Mouse (Mus musculus) liver, postnatal 0 days (tissue): Measurements from ENCODE around the gene 4932429P05Rik. TPM values are rescaled to one million over a fixed set of nuclear protein-coding genes. Genes with fewer than 3 reads are reported as not detected.

Experiments used
- ATAC-seq: fragments of 200-750 bp; cut with Nextera tagmentation; 2 replicates; pipeline ENCODE4 v1.8.0; 2017; ENCODE audit warnings: mild to moderate bottlenecking, moderate library complexity
- DNase-seq: peaks from one replicate; pipeline ENCODE4 v3.0.0-alpha.2; 2016
- H3K27ac ChIP-seq: fragments of 300-500 bp; sonication (generic); 2 replicates; pipeline ENCODE4 v1.5.1; 2014; ENCODE audit warnings: antibody characterized with exemption, moderate library complexity, mild to moderate bottlenecking, low read depth
- H3K27me3 ChIP-seq: fragments of 300-500 bp; sonication (generic); 2 replicates; pipeline ENCODE4 v1.6.1; 2014; ENCODE audit warnings: low read length, control low read depth, mixed read lengths; ENCODE audit not compliant: insufficient read depth
- H3K36me3 ChIP-seq: fragments of 300-500 bp; sonication (generic); replicated peaks from 2 replicates; pipeline ENCODE4 v1.6.1; 2014; ENCODE audit warnings: mild to moderate bottlenecking, control low read depth, low read length, moderate library complexity, mixed read lengths; ENCODE audit not compliant: insufficient read depth
- H3K4me1 ChIP-seq: fragments of 300-500 bp; sonication (generic); 2 replicates; pipeline ENCODE4 v1.6.1; 2014; ENCODE audit warnings: antibody characterized with exemption, mild to moderate bottlenecking, control low read depth; ENCODE audit not compliant: insufficient read depth
- H3K4me2 ChIP-seq: fragments of 300-500 bp; sonication (generic); 2 replicates; pipeline ENCODE4 v1.6.1; 2014; ENCODE audit warnings: low read depth, mild to moderate bottlenecking, low read length, moderate library complexity, mixed read lengths
- H3K4me3 ChIP-seq: fragments of 300-500 bp; sonication (generic); 2 replicates; pipeline ENCODE4 v1.5.1; 2014; ENCODE audit warnings: low read depth, low read length
- H3K9ac ChIP-seq: fragments of 300-500 bp; sonication (generic); replicated peaks from 2 replicates; pipeline ENCODE4 v1.6.1; 2014; ENCODE audit warnings: mild to moderate bottlenecking, moderate library complexity
- H3K9me3 ChIP-seq: fragments of 300-500 bp; sonication (generic); 2 replicates; pipeline ENCODE4 v1.6.1; 2016; ENCODE audit warnings: mild to moderate bottlenecking, control low read depth, low read length, mixed read lengths
- CTCF ChIP-seq: sonication (generic); IDR thresholded peaks from 2 replicates; pipeline ENCODE4 v1.5.1; 2016; ENCODE audit warnings: antibody characterized with exemption, low read depth
- EP300 ChIP-seq: IDR thresholded peaks from 2 replicates; pipeline ENCODE4 v1.6.1; 2016; ENCODE audit warnings: antibody characterized with exemption, low read depth, mild to moderate bottlenecking
- polyA plus RNA-seq: library from polyadenylated mRNA; unstranded; fragments of >200 nt; fragmentation: Nextera tagmentation; extraction: Ambion mirVana; gene quantifications from 2 replicates; pipeline ENCODE4 v1.2.1, GENCODE M21; 2015

Gene 4932429P05Rik
- not detected in 2 replicates for polyA plus RNA-seq

GRCm38 (mm10) chrX:89751968-89752367, at the start of gene 4932429P05Rik:
Gene 4932429P05Rik (plus strand): TSS chrX:89752268.
- DNase-seq (no peak), ATAC-seq (no peak)
- no peaks in the 10 kb centered on the region for H3K36me3 ChIP-seq
- H3K9me3 ChIP-seq = no peaks in the 10 kb centered on the region
- no peak within 1 kb of the TSS for H3K4me2 ChIP-seq
- H3K4me3 ChIP-seq = no peak within 1 kb of the TSS
- H3K27me3 ChIP-seq = no peaks in the 10 kb centered on the region
- no peaks in the 10 kb centered on the region for H3K4me1 ChIP-seq
- TF ChIP-seq CTCF (no peak), EP300 (no peak)
- H3K9ac ChIP-seq = no peak within 1 kb of the TSS
- no peak within 1 kb of the TSS for H3K27ac ChIP-seq

Other genes with a start within 250 kb of the 4932429P05Rik start
- not detected in 2 replicates for gene 4930415L06Rik, start 180.6 kb downstream of the 4932429P05Rik start, polyA plus RNA-seq